ENCODE assay signal across 25 mouse cellular contexts in genomic region chr3:133132611-133133010, GRCm38 (mm10). TPM values are rescaled to one million over a fixed set of nuclear protein-coding genes. Genes with fewer than 3 reads are reported as not detected.
A peak's percentile ranks its signal among the peaks of the same experiment; 100 is the strongest.
DNase-seq lines count a peak whose midpoint lies in the region; ATAC-seq and TF ChIP-seq lines count a peak whose summit lies in the region.
"Had no signal": no experiment of that assay in that cellular context is flagged by ENCODE, and none has a peak within 500 bp of the region (broad histone marks: within the 10 kb centered on the region; RNA-seq: fewer than 3 reads in every experiment).

No protein-coding gene starts in this region.

- peak in 1 of 2 experiments; percentile 35; a peak in 2 of 4 replicates for TF ChIP-seq CTCF in CH12.LX (conservative IDR thresholded peaks at IDR 0.05 in 1 of 2, IDR thresholded peaks at IDR 0.05 in 1 of 2; ENCODE audit: low read depth in 2 of 2, low read length in 2 of 2)
- TF ChIP-seq CTCF in midbrain, postnatal 0 days (IDR thresholded peaks at IDR 0.05), result peak; percentile 63

- no peak overlapping the region for H3K4me3 ChIP-seq in forebrain, embryonic 11.5 days (ENCODE audit: low read depth, low read length)
- H3K4me3 ChIP-seq in forebrain, embryonic 10.5 days, result no peak overlapping the region
- no peak overlapping the region for H3K4me3 ChIP-seq in CH12.LX (replicated peaks in 1 of 3; ENCODE audit: low read depth in 2 of 3, low read length in 2 of 3, poor library complexity in 1 of 3)
- H3K4me3 ChIP-seq in midbrain, postnatal 0 days (ENCODE audit: low read depth, low read length), result no peak overlapping the region
- H3K4me3 ChIP-seq: embryonic facial prominence, embryonic 10.5 days; hindbrain, embryonic 10.5 days; limb, embryonic 10.5 days; liver, embryonic 15.5 days; midbrain, embryonic 12.5 days; neural tube, embryonic 15.5 days had no signal

- 55% methylated on average over 8 of the region's 8 CpGs for WGBS in forebrain, embryonic 11.5 days
- WGBS in forebrain, embryonic 10.5 days, result 60% methylated on average over 8 of the region's 8 CpGs
- WGBS in midbrain, postnatal 0 days, result 48% methylated on average over 8 of the region's 8 CpGs

- no peak overlapping the region for H3K9ac ChIP-seq in forebrain, embryonic 11.5 days (ENCODE audit: low read length)
- H3K9ac ChIP-seq in CH12.LX (ENCODE audit: insufficient read depth, low read depth), result no peak overlapping the region
- no peak overlapping the region for H3K9ac ChIP-seq in midbrain, postnatal 0 days (replicated peaks; ENCODE audit: low read length, poor library complexity, severe bottlenecking)
- H3K9ac ChIP-seq: liver, embryonic 15.5 days; midbrain, embryonic 12.5 days; neural tube, embryonic 15.5 days had no signal

- H3K27ac ChIP-seq in forebrain, embryonic 11.5 days (ENCODE audit: low read depth, low read length), result no peak overlapping the region
- no peak overlapping the region for H3K27ac ChIP-seq in forebrain, embryonic 10.5 days
- no peak overlapping the region for H3K27ac ChIP-seq in CH12.LX (ENCODE audit: insufficient read depth, low read depth)
- no peak overlapping the region for H3K27ac ChIP-seq in midbrain, postnatal 0 days (ENCODE audit: low read depth, low read length)
- H3K27ac ChIP-seq: embryonic facial prominence, embryonic 10.5 days; hindbrain, embryonic 10.5 days; limb, embryonic 10.5 days; liver, embryonic 15.5 days; midbrain, embryonic 12.5 days; neural tube, embryonic 15.5 days had no signal

- no peaks in the 10 kb centered on the region for H3K36me3 ChIP-seq in forebrain, embryonic 11.5 days (ENCODE audit: control insufficient read depth, insufficient read depth, low read length)
- no peaks in the 10 kb centered on the region for H3K36me3 ChIP-seq in forebrain, embryonic 10.5 days (replicated peaks)
- no peaks in the 10 kb centered on the region for H3K36me3 ChIP-seq in CH12.LX (replicated peaks in 1 of 2; ENCODE audit: control insufficient read depth in 1 of 2, insufficient read depth in 1 of 2, low read length in 1 of 2)
- no peaks in the 10 kb centered on the region for H3K36me3 ChIP-seq in midbrain, postnatal 0 days (ENCODE audit: insufficient read depth, low read length)
- H3K36me3 ChIP-seq: embryonic facial prominence, embryonic 10.5 days; G1E; hindbrain, embryonic 10.5 days; limb, embryonic 10.5 days; liver, embryonic 15.5 days; midbrain, embryonic 12.5 days; neural tube, embryonic 15.5 days had no signal

- H3K79me2 ChIP-seq in CH12.LX (replicated peaks; ENCODE audit: control insufficient read depth, extremely low read depth, insufficient read depth, poor library complexity, severe bottlenecking), result no peaks in the 10 kb centered on the region

- 0 out of 2 replicates have a peak, but pooled peaks have one; percentile 30 for ATAC-seq in forebrain, embryonic 11.5 days (replicated peaks; ENCODE audit: low FRiP score)
- ATAC-seq in midbrain, postnatal 0 days (ENCODE audit: low FRiP score), result peak; percentile 16; the same call in 1 of the 2 replicates
- ATAC-seq: intestine, postnatal 0 days had no signal

- TF ChIP-seq RAD21 in CH12.LX (IDR thresholded peaks at IDR 0.05; ENCODE audit: low read depth, low read length), result peak; percentile 35

- no peaks in the 10 kb centered on the region for H3K27me3 ChIP-seq in forebrain, embryonic 11.5 days (ENCODE audit: control insufficient read depth, insufficient read depth, low read length)
- H3K27me3 ChIP-seq in forebrain, embryonic 10.5 days (ENCODE audit: poor library complexity, severe bottlenecking), result no peaks in the 10 kb centered on the region
- H3K27me3 ChIP-seq in CH12.LX (replicated peaks), result no peaks in the 10 kb centered on the region
- no peaks in the 10 kb centered on the region for H3K27me3 ChIP-seq in midbrain, postnatal 0 days (ENCODE audit: insufficient read depth, low read length)
- H3K27me3 ChIP-seq: liver, embryonic 15.5 days; midbrain, embryonic 12.5 days; neural tube, embryonic 15.5 days had no signal

- no peaks in the 10 kb centered on the region for H3K4me1 ChIP-seq in forebrain, embryonic 11.5 days (replicated peaks; ENCODE audit: control insufficient read depth, insufficient read depth, low read length)
- no peaks in the 10 kb centered on the region for H3K4me1 ChIP-seq in forebrain, embryonic 10.5 days
- peaks cover 0 to 7% of the 10 kb centered on the region in 2 experiments; a peak in 1 of 4 replicates for H3K4me1 ChIP-seq in CH12.LX (ENCODE audit: control insufficient read depth in 1 of 2, insufficient read depth in 2 of 2)
- no peaks in the 10 kb centered on the region for H3K4me1 ChIP-seq in midbrain, postnatal 0 days (ENCODE audit: insufficient read depth, low read length)
- H3K4me1 ChIP-seq: embryonic facial prominence, embryonic 10.5 days; hindbrain, embryonic 10.5 days; limb, embryonic 10.5 days; liver, embryonic 15.5 days; midbrain, embryonic 12.5 days; neural tube, embryonic 15.5 days had no signal

- no peaks in the 10 kb centered on the region for H3K9me3 ChIP-seq in forebrain, embryonic 11.5 days (ENCODE audit: control insufficient read depth, low read length)
- H3K9me3 ChIP-seq in forebrain, embryonic 10.5 days, result no peaks in the 10 kb centered on the region
- no peaks in the 10 kb centered on the region for H3K9me3 ChIP-seq in CH12.LX (replicated peaks; ENCODE audit: low read length)
- H3K9me3 ChIP-seq in midbrain, postnatal 0 days (ENCODE audit: low read length), result no peaks in the 10 kb centered on the region
- H3K9me3 ChIP-seq: embryonic facial prominence, embryonic 10.5 days; G1E; hindbrain, embryonic 10.5 days; limb, embryonic 10.5 days; liver, embryonic 15.5 days; midbrain, embryonic 12.5 days; neural tube, embryonic 15.5 days had no signal

- TF ChIP-seq EP300 in CH12.LX (IDR thresholded peaks at IDR 0.05; ENCODE audit: low read length), result no peak

- in situ Hi-C loops in CH12.LX (cut with MboI; ENCODE audit: low pct_ligation_motif_present, low pct_unique_long_range_greater_than_20kb, low sequenced_read_pairs), result no loop called here

- no peak for TF ChIP-seq POLR2A in CH12.LX (IDR thresholded peaks at IDR 0.05; ENCODE audit: low read depth, low read length)

- dilution Hi-C loops in CH12.LX (cut with MboI; ENCODE audit: extremely low pct_ligation_motif_present, extremely low pct_unique_long_range_greater_than_20kb, low sequenced_read_pairs), result no loop called here

- no peak overlapping the region for H3K4me2 ChIP-seq in forebrain, embryonic 11.5 days (ENCODE audit: low read depth, low read length, severe bottlenecking)
- H3K4me2 ChIP-seq in CH12.LX (ENCODE audit: insufficient read depth, low read depth, poor library complexity, severe bottlenecking), result no peak overlapping the region
- H3K4me2 ChIP-seq in midbrain, postnatal 0 days (ENCODE audit: low read depth, low read length, poor library complexity, severe bottlenecking), result no peak overlapping the region
- H3K4me2 ChIP-seq: heart, embryonic 11.5 days; liver, embryonic 15.5 days; midbrain, embryonic 12.5 days; neural tube, embryonic 15.5 days had no signal

- no peak for DNase-seq in forebrain, embryonic 11.5 days (ENCODE audit: low spot score)
- no peak for DNase-seq in forebrain, embryonic 10.5 days (ENCODE audit: extremely low spot score, low spot score)
- DNase-seq in layer of hippocampus, postnatal 10 days (ENCODE audit: low spot score in 2 of 2), result peak; percentile 7 to 16
- no peak for DNase-seq in layer of hippocampus, adult 11-12 months (ENCODE audit: low spot score)
- DNase-seq in CH12.LX (ENCODE audit: extremely low read depth), result no peak
- peak; percentile 40 for DNase-seq in midbrain, postnatal 0 days (ENCODE audit: low spot score)
- DNase-seq in ovary, postnatal 36 days (ENCODE audit: low spot score), result no peak
- DNase-seq: adrenal gland, postnatal 36 days; gastrocnemius, postnatal 14 days; heart, adult 11 months; kidney, postnatal 25 days; liver; lung, postnatal 10 days; right cerebral cortex, postnatal 14 days; spleen, adult 18-20 months; thymus, postnatal 14 days had no signal

TF ChIP-seq in CH12.LX, 34 proteins besides CTCF, POLR2A, EP300 and RAD21:
- 0 out of 2 replicates have a peak, but pooled peaks have one; percentile 12 for TF ChIP-seq SMC3 (IDR thresholded peaks at IDR 0.05; ENCODE audit: low read depth, low read length)
- TF ChIP-seq MEF2A (IDR thresholded peaks at IDR 0.05; ENCODE audit: borderline replicate concordance, low read depth, low read length), result no peak
TF ChIP-seq in CH12.LX: peak in this region for 1.

RNA-seq across cellular contexts. Expression of gene Gstcd, which starts 40.8 kb away (rescaled TPM):
- 13.4 and 13.6 TPM in 2 replicates for polyA plus RNA-seq in forebrain, embryonic 11.5 days (2014; fragmentation: Nextera tagmentation; extraction: Ambion mirVana)
- polyA plus RNA-seq in forebrain, embryonic 10.5 days (2016; fragmentation: Nextera tagmentation; extraction: Ambion mirVana), result 8.8 and 10.0 TPM in 2 replicates
- total RNA-seq in layer of hippocampus, postnatal 10 days (2021), result 10 to 100 TPM in 1 of 2 experiments, 1 to 10 TPM in 1; 8.7 to 11.0 TPM
- total RNA-seq in CH12.LX (2012; rRNA removed) (33.3 and 33.6 TPM in 2 replicates), CH12.LX (2014; rRNA removed) (67.2 and 72.5 TPM in 2 replicates)
- polyA plus RNA-seq in CH12.LX (2012; ENCODE audit: insufficient read length, low read depth), result 44.6 and 45.1 TPM in 2 replicates
- total RNA-seq in midbrain, postnatal 0 days (2014; rRNA removed), result 10.8 and 15.3 TPM in 2 replicates
- polyA plus RNA-seq in midbrain, postnatal 0 days (2015; fragmentation: Nextera tagmentation; extraction: Ambion mirVana), result 1.5 and 2.6 TPM in 2 replicates

RNA-seq across cellular contexts. Expression of gene Ints12, which starts 41.0 kb away (rescaled TPM):
- 22.4 and 22.9 TPM in 2 replicates for polyA plus RNA-seq in forebrain, embryonic 11.5 days (2014; fragmentation: Nextera tagmentation; extraction: Ambion mirVana)
- 23.7 and 24.5 TPM in 2 replicates for polyA plus RNA-seq in forebrain, embryonic 10.5 days (2016; fragmentation: Nextera tagmentation; extraction: Ambion mirVana)
- 10 to 100 TPM; 10.1 to 11.1 TPM for total RNA-seq in layer of hippocampus, postnatal 10 days (2021)
- total RNA-seq in CH12.LX (2012; rRNA removed), result 21.5 and 23.8 TPM in 2 replicates
- 36.2 and 36.9 TPM in 2 replicates for total RNA-seq in CH12.LX (2014; rRNA removed)
- 37.2 and 37.9 TPM in 2 replicates for polyA plus RNA-seq in CH12.LX (2012; ENCODE audit: insufficient read length, low read depth)
- 9.0 and 15.4 TPM in 2 replicates for total RNA-seq in midbrain, postnatal 0 days (2014; rRNA removed)
- 11.3 and 12.0 TPM in 2 replicates for polyA plus RNA-seq in midbrain, postnatal 0 days (2015; fragmentation: Nextera tagmentation; extraction: Ambion mirVana)

Comparison
In these comparisons a context has a peak if more than half of its experiments do, and no peak if none do; other contexts are left out.
1. DNase-seq: peak in layer of hippocampus, postnatal 10 days (2 of 2) and midbrain, postnatal 0 days (single experiment); none in forebrain, embryonic 11.5 days (single experiment), forebrain, embryonic 10.5 days (single experiment), layer of hippocampus, adult 11-12 months (single experiment), CH12.LX (single experiment) and ovary, postnatal 36 days (single experiment).